Mouse (Mus musculus) stomach, postnatal 0 days (tissue): ENCODE data around the gene Tdrd5.
A peak's percentile ranks its signal among the peaks of the same experiment; 100 is the strongest.

ENCODE experiments used
- CTCF ChIP-seq: IDR thresholded peaks from 2 replicates; pipeline ENCODE4 v1.5.1; 2016; ENCODE audit warnings: antibody characterized with exemption, low read depth, mild to moderate bottlenecking, moderate library complexity
- EP300 ChIP-seq: optimal IDR thresholded peaks from 2 replicates; pipeline ENCODE3; 2016; ENCODE audit warnings: antibody characterized with exemption

DNA sequence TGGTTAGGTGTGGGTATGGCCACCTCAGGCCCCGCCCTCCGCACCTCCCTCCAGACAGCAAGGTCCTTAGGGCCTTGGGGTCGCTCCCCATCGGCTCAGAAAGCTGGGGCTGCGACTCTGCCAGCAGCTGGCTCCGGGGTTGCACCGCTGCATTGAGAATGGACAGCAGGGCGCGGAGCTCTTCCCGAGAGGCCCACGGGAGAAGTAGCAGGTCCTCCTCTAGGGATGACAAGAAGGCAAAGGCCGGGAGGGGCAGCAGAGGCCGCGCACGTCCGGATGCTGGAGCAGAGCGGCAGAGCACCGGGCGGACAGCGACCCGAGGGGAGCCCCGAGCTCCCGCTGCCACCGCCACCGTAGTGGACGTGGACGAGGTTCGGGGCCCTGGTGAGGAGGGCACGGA lies 7.2 kb upstream of the Tdrd5 start, which contains the start of gene Nphs2:
- no peak for TF ChIP-seq EP300
- TF ChIP-seq CTCF = peak; percentile 17; the same call in 1 of the 2 replicates
